ENCODE assay signal across 8 mouse cellular contexts in genomic region chr6:86668580-86669239, GRCm38 (mm10). TPM values are rescaled to one million over a fixed set of nuclear protein-coding genes. Genes with fewer than 3 reads are reported as not detected.
A peak's percentile ranks its signal among the peaks of the same experiment; 100 is the strongest.
DNase-seq lines count a peak whose midpoint lies in the region; ATAC-seq lines count a peak whose summit lies in the region.

TSS of gene Mxd1 (minus strand) at chr6:86669161.

- under 1% methylated on average over 48 of the region's 76 CpGs for WGBS in hindbrain, embryonic 11.5 days
- WGBS in limb, embryonic 13.5 days, result under 1% methylated on average over 62 of the region's 76 CpGs
- WGBS in neural tube, embryonic 15.5 days, result 1% methylated on average over 57 of the region's 76 CpGs

- no peaks in the 10 kb centered on the region for H3K9me3 ChIP-seq in hindbrain, embryonic 11.5 days (ENCODE audit: control insufficient read depth, low read length)
- no peaks in the 10 kb centered on the region for H3K9me3 ChIP-seq in limb, embryonic 13.5 days
- H3K9me3 ChIP-seq in neural tube, embryonic 15.5 days (replicated peaks), result no peaks in the 10 kb centered on the region

- H3K27ac ChIP-seq in hindbrain, embryonic 11.5 days (ENCODE audit: low read depth, low read length), result peak within 1 kb of the TSS; percentile 60; the same call in 1 of the 2 replicates
- H3K27ac ChIP-seq in limb, embryonic 13.5 days, result peak within 1 kb of the TSS; percentile 48
- H3K27ac ChIP-seq in neural tube, embryonic 15.5 days (replicated peaks), result peak within 1 kb of the TSS; percentile 72

- H3K4me1 ChIP-seq in hindbrain, embryonic 11.5 days (replicated peaks; ENCODE audit: control insufficient read depth, insufficient read depth, low read length), result 0 out of 2 replicates have a peak, but pooled peaks cover 2% of the 10 kb centered on the region
- H3K4me1 ChIP-seq in limb, embryonic 13.5 days, result peaks cover 30% of the 10 kb centered on the region
- peaks cover 32% of the 10 kb centered on the region for H3K4me1 ChIP-seq in neural tube, embryonic 15.5 days

- intact Hi-C loops in gastrocnemius, postnatal 14 days (cut with DNase I; ENCODE audit: low total_unique reads), result no loop called here

- H3K4me2 ChIP-seq in hindbrain, embryonic 11.5 days (replicated peaks; ENCODE audit: low read depth, low read length), result peak within 1 kb of the TSS; percentile 92
- H3K4me2 ChIP-seq in limb, embryonic 13.5 days (replicated peaks), result peak within 1 kb of the TSS; percentile 95
- peak within 1 kb of the TSS; percentile 85 for H3K4me2 ChIP-seq in neural tube, embryonic 15.5 days

- no peaks in the 10 kb centered on the region for H3K36me3 ChIP-seq in hindbrain, embryonic 11.5 days (ENCODE audit: control insufficient read depth, insufficient read depth, low read length)
- peaks cover 40% of the 10 kb centered on the region for H3K36me3 ChIP-seq in limb, embryonic 13.5 days
- peaks cover 35% of the 10 kb centered on the region for H3K36me3 ChIP-seq in neural tube, embryonic 15.5 days

- DNase-seq in gastrocnemius, postnatal 14 days, result peak; percentile 35
- DNase-seq in gastrocnemius, postnatal 25 days, result no peak
- no peak for DNase-seq in thymus, postnatal 0 days (ENCODE audit: low spot score)
- DNase-seq in thymus, postnatal 14 days, result no peak
- no peak for DNase-seq in hindbrain, embryonic 11.5 days (ENCODE audit: low spot score)
- DNase-seq in urinary bladder, adult 18-20 months (ENCODE audit: low spot score in 2 of 2), result no peak

- H3K27me3 ChIP-seq in hindbrain, embryonic 11.5 days (ENCODE audit: control insufficient read depth, insufficient read depth, low read length), result no peaks in the 10 kb centered on the region
- no peaks in the 10 kb centered on the region for H3K27me3 ChIP-seq in limb, embryonic 13.5 days
- H3K27me3 ChIP-seq in neural tube, embryonic 15.5 days (replicated peaks), result no peaks in the 10 kb centered on the region

- no peak for ATAC-seq in hindbrain, embryonic 11.5 days (ENCODE audit: low FRiP score)
- peak; percentile 1; the same call in 1 of the 2 replicates for ATAC-seq in limb, embryonic 13.5 days (ENCODE audit: low FRiP score, low read depth)
- ATAC-seq in neural tube, embryonic 15.5 days (ENCODE audit: low FRiP score), result no peak

- peak within 1 kb of the TSS; percentile 80 for H3K4me3 ChIP-seq in hindbrain, embryonic 11.5 days (ENCODE audit: low read depth, low read length)
- peak within 1 kb of the TSS; percentile 90 for H3K4me3 ChIP-seq in limb, embryonic 13.5 days
- H3K4me3 ChIP-seq in neural tube, embryonic 15.5 days (replicated peaks), result peak within 1 kb of the TSS; percentile 90

- H3K9ac ChIP-seq in hindbrain, embryonic 11.5 days (ENCODE audit: low read depth, low read length), result peak within 1 kb of the TSS; percentile 83
- H3K9ac ChIP-seq in limb, embryonic 13.5 days, result peak within 1 kb of the TSS; percentile 84
- H3K9ac ChIP-seq in neural tube, embryonic 15.5 days (replicated peaks), result peak within 1 kb of the TSS; percentile 86

RNA-seq across cellular contexts. Expression of gene Mxd1, which starts in this region (rescaled TPM):
- 1 to 10 TPM; 3.9 to 4.0 TPM for total RNA-seq in gastrocnemius, postnatal 14 days (2021)
- 1 to 10 TPM; 2.7 to 3.0 TPM for total RNA-seq in gastrocnemius, postnatal 25 days (2021)
- 10.0 and 11.2 TPM in 2 replicates for polyA plus RNA-seq in thymus, postnatal 0 days (2015; fragmentation: Nextera tagmentation; extraction: Ambion mirVana)
- 16.6 and 22.4 TPM in 2 replicates for polyA plus RNA-seq in hindbrain, embryonic 11.5 days (2014; fragmentation: Nextera tagmentation; extraction: Ambion mirVana)
- polyA plus RNA-seq in limb, embryonic 13.5 days (2015; fragmentation: Nextera tagmentation; extraction: Ambion mirVana), result 13.4 and 13.8 TPM in 2 replicates
- 15.2 and 15.3 TPM in 2 replicates for polyA plus RNA-seq in neural tube, embryonic 15.5 days (2015; fragmentation: Nextera tagmentation; extraction: Ambion mirVana)
